Mouse (Mus musculus): ENCODE measurements around the gene Galm.

GRCm38 (mm10) chr17:80206301-80206670 lies 79.0 kb downstream of the Galm start:
- TF ChIP-seq CTCF (IDR thresholded peaks at IDR 0.05; ENCODE audit: low read depth): no peak
- no peak for TF ChIP-seq EP300 (IDR thresholded peaks at IDR 0.05; ENCODE audit: low read depth)

Measured in heart, postnatal 0 days (tissue).